Mouse (Mus musculus) heart, embryonic 14.5 days (tissue): ENCODE measurements around the gene Gm37240. TPM values are rescaled to one million over a fixed set of nuclear protein-coding genes. Genes with fewer than 3 reads are reported as not detected.

Experiments used
- ATAC-seq: fragments of 200-750 bp; cut with Nextera tagmentation; 2 replicates; pipeline ENCODE4 v1.8.0; 2017; ENCODE audit warnings: low read depth, moderate TSS enrichment; ENCODE audit not compliant: insufficient number of reproducible peaks, insufficient read depth, low FRiP score
- H3K27ac ChIP-seq, 2 experiments: fragments of 200-500 bp in 1 of 2; fragments of 300-500 bp in 1 of 2; sonication (generic) in 1 of 2; replicated peaks in 1 of 2; 2 replicates each; pipeline ENCODE4 v1.5.1; 2012 to 2014; ENCODE audit warnings: low read depth in 2 of 2, low read length in 2 of 2, control low read depth in 1 of 2, mild to moderate bottlenecking in 1 of 2, mixed read lengths in 1 of 2; ENCODE audit not compliant: control insufficient read depth in 1 of 2, insufficient read depth in 1 of 2
- H3K27me3 ChIP-seq: fragments of 300-500 bp; sonication (generic); 2 replicates; pipeline ENCODE4 v1.6.1; 2014; ENCODE audit warnings: mild to moderate bottlenecking, low read length, control low read depth; ENCODE audit not compliant: control insufficient read depth, insufficient read depth
- H3K36me3 ChIP-seq: fragments of 300-500 bp; sonication (generic); 2 replicates; pipeline ENCODE4 v1.6.1; 2014; ENCODE audit warnings: mild to moderate bottlenecking, control low read depth, low read length, mixed read lengths; ENCODE audit not compliant: control insufficient read depth, insufficient read depth
- H3K4me1 ChIP-seq, 2 experiments: fragments of 200-500 bp in 1 of 2; fragments of 300-500 bp in 1 of 2; sonication (generic) in 1 of 2; 2 replicates each; pipeline ENCODE4 v1.6.1; 2012 to 2014; ENCODE audit warnings: low read length in 2 of 2, control low read depth in 1 of 2, mixed read lengths in 1 of 2; ENCODE audit not compliant: control insufficient read depth in 2 of 2, insufficient read depth in 2 of 2
- H3K4me2 ChIP-seq: fragments of 300-500 bp; sonication (generic); 2 replicates; pipeline ENCODE4 v1.6.1; 2014; ENCODE audit warnings: mild to moderate bottlenecking, low read length
- H3K4me3 ChIP-seq, 2 experiments: fragments of 200-500 bp in 1 of 2; fragments of 300-500 bp in 1 of 2; sonication (generic) in 1 of 2; 2 replicates each; pipeline ENCODE4 v1.5.1; 2012 to 2014; ENCODE audit warnings: low read length in 2 of 2, mild to moderate bottlenecking in 2 of 2, control low read depth in 1 of 2, low read depth in 1 of 2, moderate library complexity in 1 of 2; ENCODE audit not compliant: control insufficient read depth in 1 of 2, insufficient read depth in 1 of 2
- H3K9ac ChIP-seq: fragments of 300-500 bp; sonication (generic); 2 replicates; pipeline ENCODE4 v1.6.1; 2014; ENCODE audit warnings: mild to moderate bottlenecking, low read length
- H3K9me3 ChIP-seq: fragments of 300-500 bp; sonication (generic); 2 replicates; pipeline ENCODE4 v1.6.1; 2016; ENCODE audit warnings: low read length, control low read depth; ENCODE audit not compliant: control insufficient read depth
- WGBS: fragments of 180-500 bp; shearing (Covaris S2); extraction: QIAGEN DNeasy Blood & Tissue Kit; methylation state at CpG from one replicate; pipeline ENCODE4 v1.1.7; 2014; 5-methylcytosine and 5-hydroxymethylcytosine counted together
- polyA plus RNA-seq: library from polyadenylated mRNA; unstranded; fragments of >200 nt; fragmentation: Nextera tagmentation; extraction: Ambion mirVana; gene quantifications from 2 replicates; pipeline ENCODE4 v1.2.1, GENCODE M21; 2014

The Gm37240 gene
- polyA plus RNA-seq, 1 experiment from 2014 or later: 12.3 TPM

- Histone ChIP-seq H3K4me2 (no peak overlapping the region), H3K36me3 (peaks cover 15% of the 10 kb centered on the region), H3K9ac (no peak overlapping the region), H3K4me1 (no peaks in the 10 kb centered on the region), H3K27ac (no peak overlapping the region), H3K4me3 (no peak overlapping the region), H3K27me3 (no peaks in the 10 kb centered on the region), H3K9me3 (no peaks in the 10 kb centered on the region)
- 92% methylated on average over 8 of the region's 8 CpGs for WGBS
- no peak for ATAC-seq
Measured at GRCm38 (mm10) chr3:84504291-84504690, 1383.0 kb downstream of the Gm37240 start.

- ATAC-seq: no peak
- 79% methylated on average over 2 of the region's 2 CpGs for WGBS
- Histone ChIP-seq H3K9me3 (no peaks in the 10 kb centered on the region), H3K36me3 (peaks cover 21% of the 10 kb centered on the region), H3K9ac (no peak overlapping the region), H3K27ac (no peak overlapping the region), H3K4me2 (no peak overlapping the region), H3K4me1 (no peaks in the 10 kb centered on the region), H3K4me3 (no peak overlapping the region), H3K27me3 (no peaks in the 10 kb centered on the region)
Measured at GRCm38 (mm10) chr3:84502101-84502500, 1385.2 kb downstream of the Gm37240 start.

- Histone ChIP-seq H3K36me3 (peaks cover 37% of the 10 kb centered on the region), H3K4me3 (no peak overlapping the region), H3K27me3 (no peaks in the 10 kb centered on the region), H3K9me3 (no peaks in the 10 kb centered on the region), H3K4me1 (no peaks in the 10 kb centered on the region), H3K4me2 (no peak overlapping the region), H3K27ac (no peak overlapping the region), H3K9ac (no peak overlapping the region)
- 85% methylated on average over 10 of the region's 10 CpGs for WGBS
- ATAC-seq: no peak
Measured at GRCm38 (mm10) chr3:84500491-84500890, 1386.8 kb downstream of the Gm37240 start.

- ATAC-seq: no peak
- Histone ChIP-seq H3K4me3 (no peak overlapping the region), H3K9me3 (no peaks in the 10 kb centered on the region)
Measured at GRCm38 (mm10) chr3:84497718-84498117, 1389.6 kb downstream of the Gm37240 start.

GRCm38 (mm10) chr3:84492657-84493056 is 1394.7 kb downstream of the Gm37240 start:
- H3K4me2 ChIP-seq: no peak overlapping the region
- 82% methylated on average over 8 of the region's 8 CpGs for WGBS
- no peak for ATAC-seq
- no peaks in the 10 kb centered on the region for H3K27me3 ChIP-seq
- H3K9me3 ChIP-seq: no peaks in the 10 kb centered on the region
- no peak overlapping the region for H3K4me3 ChIP-seq
- peaks cover 5 to 6% of the 10 kb centered on the region in 2 experiments; a peak in 2 of 4 replicates for H3K4me1 ChIP-seq
- no peak overlapping the region for H3K9ac ChIP-seq
- H3K36me3 ChIP-seq: peaks cover 40% of the 10 kb centered on the region
- no peak overlapping the region for H3K27ac ChIP-seq

More at GRCm38 (mm10) chr3:84497718-84498117, 1389.6 kb downstream of the Gm37240 start:
- whole genome bisulfite sequencing: 85% methylated on average over 11 of the region's 11 CpGs
- Histone ChIP-seq H3K27ac (no peak overlapping the region), H3K9ac (no peak overlapping the region), H3K4me1 (no peaks in the 10 kb centered on the region; a peak in 1 of 4 replicates), H3K4me2 (no peak overlapping the region), H3K36me3 (peaks cover 41% of the 10 kb centered on the region), H3K27me3 (no peaks in the 10 kb centered on the region)

GRCm38 (mm10) chr3:84492148-84492547 is 1395.2 kb downstream of the Gm37240 start:
- H3K9me3 ChIP-seq: no peaks in the 10 kb centered on the region
- ATAC-seq: no peak

GRCm38 (mm10) chr3:84488716-84489115 is 1398.6 kb downstream of the Gm37240 start:
- Histone ChIP-seq H3K4me3 (no peak overlapping the region), H3K27me3 (no peaks in the 10 kb centered on the region), H3K9me3 (no peaks in the 10 kb centered on the region), H3K9ac (no peak overlapping the region), H3K4me1 (peaks cover 5 to 6% of the 10 kb centered on the region in 2 experiments; a peak in 2 of 4 replicates), H3K36me3 (peaks cover 10% of the 10 kb centered on the region), H3K27ac (peak overlapping the region; percentile 3 to 17; a peak in 2 of 4 replicates), H3K4me2 (no peak overlapping the region)
- 61% methylated on average over 6 of the region's 6 CpGs for WGBS
- no peak for ATAC-seq

More at GRCm38 (mm10) chr3:84492148-84492547, 1395.2 kb downstream of the Gm37240 start:
- H3K36me3 ChIP-seq: peaks cover 36% of the 10 kb centered on the region
- no peaks in the 10 kb centered on the region for H3K27me3 ChIP-seq
- H3K4me1 ChIP-seq: peaks cover 5 to 6% of the 10 kb centered on the region in 2 experiments; a peak in 2 of 4 replicates
- H3K9ac ChIP-seq: no peak overlapping the region
- no peak overlapping the region for H3K4me2 ChIP-seq
- 71% methylated on average over 4 of the region's 4 CpGs for WGBS
- no peak overlapping the region for H3K4me3 ChIP-seq
- no peak overlapping the region for H3K27ac ChIP-seq

DNA sequence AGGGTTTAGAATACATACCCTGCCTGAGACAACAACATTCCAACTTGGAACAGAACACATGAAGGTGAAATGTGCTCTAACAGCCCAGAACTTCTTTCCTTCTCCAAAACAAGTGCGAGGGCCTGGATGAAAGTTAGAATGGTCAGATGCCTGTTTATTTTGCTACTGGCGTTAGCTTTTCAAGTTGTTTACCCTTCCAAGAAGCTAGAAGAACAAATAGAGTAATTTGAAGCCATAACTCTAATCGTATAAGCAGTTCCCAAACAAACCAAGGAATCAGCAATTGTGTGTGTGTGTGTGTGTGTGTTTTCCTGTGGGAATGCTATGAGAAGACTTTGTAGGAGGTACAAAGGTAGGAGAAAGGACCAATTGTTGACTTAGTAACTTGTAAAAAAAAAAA is 1402.4 kb downstream of the Gm37240 start:
- Histone ChIP-seq H3K27me3 (peaks cover 9% of the 10 kb centered on the region; the same call in 1 of the 2 replicates), H3K36me3 (no peaks in the 10 kb centered on the region; the same call in 1 of the 2 replicates), H3K27ac (no peak overlapping the region), H3K4me1 (peaks cover 5 to 12% of the 10 kb centered on the region in 2 experiments; a peak in 3 of 4 replicates), H3K4me3 (no peak overlapping the region), H3K9ac (no peak overlapping the region), H3K9me3 (no peaks in the 10 kb centered on the region), H3K4me2 (no peak overlapping the region)
- WGBS: 83% methylated on average over 3 of the region's 3 CpGs
- no peak for ATAC-seq
